Mouse (Mus musculus) lung, embryonic 15.5 days (tissue): ENCODE measurements around the gene Tekt1. TPM values are rescaled to one million over a fixed set of nuclear protein-coding genes. Genes with fewer than 3 reads are reported as not detected.

Experiments used
- microRNA-seq: library from miRNA; unstranded; fragments of <30 nt; microRNA quantifications from one replicate; pipeline ENCODE4, GENCODE M21; 2016
- polyA plus RNA-seq: library from polyadenylated mRNA; unstranded; fragments of >200 nt; fragmentation: Nextera tagmentation; extraction: Ambion mirVana; gene quantifications from 2 replicates; pipeline ENCODE4 v1.2.1, GENCODE M21; 2015

Gene Tekt1
- polyA plus RNA-seq, 1 experiment from 2014 or later = 11.8 TPM

Small RNAs within 50 kb of the gene (microRNA-seq; reads per million reads assigned to microRNA genes)
- gene Mir6338 = not detected

Other genes with a start within 250 kb of the Tekt1 start
- gene Pitpnm3, start 226.7 kb downstream of the Tekt1 start, polyA plus RNA-seq = 1.8 and 1.9 TPM in 2 replicates
- 0.26 and 0.44 TPM in 2 replicates for gene Gm43951, start 155.6 kb downstream of the Tekt1 start, polyA plus RNA-seq
- gene 4933427D14Rik, start 155.0 kb downstream of the Tekt1 start, polyA plus RNA-seq = 18.8 and 19.0 TPM in 2 replicates
- gene Txndc17, start 154.9 kb downstream of the Tekt1 start, polyA plus RNA-seq = 184 and 186 TPM in 2 replicates
- gene Med31, start 146.8 kb downstream of the Tekt1 start, polyA plus RNA-seq = 45.5 and 46.9 TPM in 2 replicates
- gene Slc13a5, start 95.2 kb downstream of the Tekt1 start, polyA plus RNA-seq = 0.05 and 0.24 TPM in 2 replicates
- gene Xaf1, start 60.8 kb downstream of the Tekt1 start, polyA plus RNA-seq = 6.0 and 7.3 TPM in 2 replicates
- not detected in 2 replicates for gene Fbxo39, start 48.0 kb downstream of the Tekt1 start, polyA plus RNA-seq
- 156 and 158 TPM in 2 replicates for gene Smtnl2, start 49.3 kb upstream of the Tekt1 start, polyA plus RNA-seq
- gene Ggt6, start 73.1 kb upstream of the Tekt1 start, polyA plus RNA-seq = 0.14 and 0.26 TPM in 2 replicates
- gene Mybbp1a, start 78.9 kb upstream of the Tekt1 start, polyA plus RNA-seq = 137 and 140 TPM in 2 replicates
- gene Spns2, start 127.5 kb upstream of the Tekt1 start, polyA plus RNA-seq = 5.3 and 6.4 TPM in 2 replicates
- 0.18 and 0.22 TPM in 2 replicates for gene Spns3, start 188.1 kb upstream of the Tekt1 start, polyA plus RNA-seq
- gene Ube2g1, start 244.8 kb upstream of the Tekt1 start, polyA plus RNA-seq = 67.9 and 69.2 TPM in 2 replicates